In the genomic region with DNA sequence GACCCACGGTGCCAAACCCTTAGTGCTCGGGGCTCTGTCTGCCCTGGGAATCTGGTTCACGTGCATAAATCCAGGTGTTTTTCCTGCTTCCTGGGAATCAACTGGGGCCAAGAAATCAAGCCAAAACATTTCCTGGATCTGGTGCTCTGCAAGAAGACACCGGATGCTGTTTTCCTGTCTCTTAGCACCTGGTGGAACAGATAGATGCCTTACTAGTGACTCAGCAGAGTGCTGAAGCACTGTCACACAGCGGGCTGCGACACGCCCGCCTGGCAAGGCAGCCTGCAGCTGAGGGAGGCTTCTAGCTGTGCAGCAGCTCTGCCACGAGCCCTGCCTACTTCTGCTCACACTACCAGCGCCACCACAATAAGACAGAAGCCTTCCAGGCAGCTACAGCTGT, we compare ENCODE assay signal across 8 mouse cellular contexts. TPM values are rescaled to one million over a fixed set of nuclear protein-coding genes. Genes with fewer than 3 reads are reported as not detected.
A peak's percentile ranks its signal among the peaks of the same experiment; 100 is the strongest.
DNase-seq lines count a peak whose midpoint lies in the region; ATAC-seq and TF ChIP-seq lines count a peak whose summit lies in the region.

No protein-coding gene starts in this region.

- H3K36me3 ChIP-seq in limb, embryonic 14.5 days (ENCODE audit: control insufficient read depth, insufficient read depth, low read length), result peaks cover 85% of the 10 kb centered on the region
- H3K36me3 ChIP-seq in limb, embryonic 10.5 days, result peaks cover 100% of the 10 kb centered on the region

- no peaks in the 10 kb centered on the region for H3K9me3 ChIP-seq in limb, embryonic 14.5 days (ENCODE audit: control insufficient read depth, low read length)
- H3K9me3 ChIP-seq in limb, embryonic 10.5 days (replicated peaks), result no peaks in the 10 kb centered on the region

- no peak for TF ChIP-seq POLR2A in limb, embryonic 14.5 days (IDR thresholded peaks at IDR 0.05; ENCODE audit: borderline replicate concordance, extremely low read depth, insufficient read depth, insufficient read length)

- no peaks in the 10 kb centered on the region for H3K4me1 ChIP-seq in limb, embryonic 14.5 days (ENCODE audit: control insufficient read depth, insufficient read depth, low read length)
- no peaks in the 10 kb centered on the region for H3K4me1 ChIP-seq in limb, embryonic 10.5 days

- H3K27me3 ChIP-seq in limb, embryonic 14.5 days (ENCODE audit: control insufficient read depth, insufficient read depth, low read length), result no peaks in the 10 kb centered on the region
- no peaks in the 10 kb centered on the region for H3K27me3 ChIP-seq in limb, embryonic 10.5 days (ENCODE audit: low read depth, poor library complexity, severe bottlenecking)

- no peak overlapping the region for H3K27ac ChIP-seq in limb, embryonic 14.5 days (replicated peaks; ENCODE audit: low read depth, low read length)
- no peak overlapping the region for H3K27ac ChIP-seq in limb, embryonic 10.5 days

- DNase-seq in limb, embryonic 14.5 days (ENCODE audit: low spot score), result peak; percentile 44
- no peak for DNase-seq in limb, embryonic 10.5 days (ENCODE audit: low spot score)
- DNase-seq in brain, adult 2 months (ENCODE audit: low read depth, low spot score), result peak; percentile 91
- DNase-seq in kidney, postnatal 10 days, result peak; percentile 28
- DNase-seq in right cerebral cortex, postnatal 10 days (ENCODE audit: low spot score in 2 of 2), result peak; percentile 55
- no peak for DNase-seq in cerebellum, postnatal 14 days
- no peak for DNase-seq in adipocyte (ENCODE audit: low spot score)

- H3K4me3 ChIP-seq in limb, embryonic 14.5 days (replicated peaks; ENCODE audit: low read length), result no peak overlapping the region
- H3K4me3 ChIP-seq in limb, embryonic 10.5 days, result no peak overlapping the region

- no peak overlapping the region for H3K9ac ChIP-seq in limb, embryonic 14.5 days (ENCODE audit: low read depth, low read length, severe bottlenecking)

- no peak overlapping the region for H3K4me2 ChIP-seq in limb, embryonic 14.5 days (replicated peaks; ENCODE audit: low read depth, low read length, severe bottlenecking)

- no peak for ATAC-seq in limb, embryonic 14.5 days (ENCODE audit: low FRiP score, low read depth)
- no peak for ATAC-seq in monocyte, adult 5-6 weeks (replicated peaks; ENCODE audit: insufficient number of reproducible peaks, low FRiP score, low TSS enrichment, poor library complexity, severe bottlenecking)

- 64% methylated on average over 10 of the region's 10 CpGs for WGBS in limb, embryonic 14.5 days
- 85% methylated on average over 10 of the region's 10 CpGs for WGBS in limb, embryonic 10.5 days

RNA-seq across cellular contexts. Expression of gene Cwc15, which starts 59.0 kb away (rescaled TPM):
- polyA plus RNA-seq in limb, embryonic 14.5 days (2012; rRNA removed), result 41.8 and 94.6 TPM in 2 replicates
- polyA plus RNA-seq in limb, embryonic 14.5 days (2014; fragmentation: Nextera tagmentation; extraction: Ambion mirVana), result 138 and 146 TPM in 2 replicates
- 179 and 185 TPM in 2 replicates for polyA plus RNA-seq in limb, embryonic 10.5 days (2016; fragmentation: Nextera tagmentation; extraction: Ambion mirVana)
- 234 to 340 TPM (median 320 TPM) in 3 replicates for total RNA-seq in monocyte, adult 5-6 weeks (2017)

RNA-seq across cellular contexts. Expression of gene Kdm4d, which starts 59.1 kb away (rescaled TPM):
- polyA plus RNA-seq in limb, embryonic 14.5 days (2012; rRNA removed), result 0.20 and 0.35 TPM in 2 replicates
- polyA plus RNA-seq in limb, embryonic 14.5 days (2014; fragmentation: Nextera tagmentation; extraction: Ambion mirVana), result 0.21 and 0.63 TPM in 2 replicates
- 0.09 and 0.28 TPM in 2 replicates for polyA plus RNA-seq in limb, embryonic 10.5 days (2016; fragmentation: Nextera tagmentation; extraction: Ambion mirVana)
- total RNA-seq in monocyte, adult 5-6 weeks (2017), result 0.68 to 1.7 TPM (median 0.85 TPM) in 3 replicates

Comparison
In these comparisons a context has a peak if more than half of its experiments do, and no peak if none do; other contexts are left out.
1. DNase-seq: peak in limb, embryonic 14.5 days (single experiment), brain, adult 2 months (single experiment), kidney, postnatal 10 days (single experiment) and right cerebral cortex, postnatal 10 days (2 of 2); none in limb, embryonic 10.5 days (single experiment), cerebellum, postnatal 14 days (0 of 2) and adipocyte (single experiment).